Mouse (Mus musculus) cerebellum, postnatal 14 days (tissue): ENCODE results near the gene Zfp820.
"Not testable (repeated sequence)": the region's sequence is repeated elsewhere in the genome, so short reads cannot be mapped to it uniquely, and the experiment has no call there.

Source experiments
- DNase-seq, 2 experiments: peaks; one replicate each; pipeline ENCODE4 v3.0.0; 2021; ENCODE audit warnings: mixed read lengths in 2 of 2

Zfp820 gene

GRCm38 (mm10) chr17:21845545-21846321 lies at the start of gene Zfp820:
Gene Zfp820 (minus strand): TSS chr17:21845772.
- DNase-seq = peak; percentile 56 to 59

- no peak for DNase-seq
Observed at GRCm38 (mm10) chr17:21871256-21871655, 25.7 kb upstream of the Zfp820 start.

DNA sequence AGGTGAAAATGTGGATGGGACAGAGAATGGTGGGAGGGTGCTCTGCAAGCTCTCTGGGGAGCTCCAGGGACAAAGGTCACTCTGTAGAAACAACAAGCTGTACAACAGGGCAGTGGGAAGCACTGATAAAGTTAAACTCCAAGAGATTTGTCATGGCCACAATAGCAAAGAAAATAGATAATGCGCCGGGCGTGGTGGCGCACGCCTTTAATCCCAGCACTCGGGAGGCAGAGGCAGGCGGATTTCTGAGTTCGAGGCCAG lies 680 bp upstream of the Zfp820 start:
- DNase-seq = not testable (repeated sequence)

GRCm38 (mm10) chr17:21838510-21838909 lies 7.1 kb downstream of the Zfp820 start:
- no peak for DNase-seq

GRCm38 (mm10) chr17:21801373-21801772 lies 44.2 kb downstream of the Zfp820 start:
- DNase-seq = not testable (repeated sequence)

- DNase-seq = no peak
Observed at GRCm38 (mm10) chr17:21792256-21792655, 53.3 kb downstream of the Zfp820 start.

DNA sequence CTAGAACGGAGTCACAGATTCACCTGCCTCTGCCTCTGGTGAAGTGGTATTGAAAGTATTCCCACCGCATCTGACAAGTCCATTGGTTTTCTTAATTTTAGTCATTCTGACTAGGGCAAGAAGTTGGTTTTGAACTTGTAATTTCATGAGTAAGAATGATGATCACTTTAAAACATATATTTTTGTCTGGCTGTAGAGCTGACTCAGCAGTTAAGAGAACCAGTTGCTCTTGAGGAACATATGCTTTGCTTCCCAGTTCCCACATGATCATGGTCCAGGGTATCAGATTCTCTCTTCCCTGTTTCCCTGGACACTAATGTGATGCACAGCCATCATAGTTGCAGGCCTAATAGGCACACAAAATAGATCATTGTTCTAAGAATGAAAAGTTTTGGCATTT lies 75.2 kb downstream of the Zfp820 start:
- no peak for DNase-seq
